Mouse (Mus musculus): ENCODE results near the gene Myh11. TPM values are rescaled to one million over a fixed set of nuclear protein-coding genes. Genes with fewer than 3 reads are reported as not detected.
A peak's percentile ranks its signal among the peaks of the same experiment; 100 is the strongest.

The Myh11 gene
- total and polyA plus RNA-seq, 2 experiments = 0.34 to 2.0 TPM

- Histone ChIP-seq H3K36me3 (ENCODE audit: control insufficient read depth, insufficient read depth, low read length) (peaks cover 6% of the 10 kb centered on the region; the same call in 1 of the 2 replicates), H3K27ac (replicated peaks; ENCODE audit: insufficient read depth, low read depth, low read length) (no peak overlapping the region), H3K79me2 (ENCODE audit: control insufficient read depth, insufficient read depth, low read length) (peaks cover 7% of the 10 kb centered on the region; the same call in 1 of the 2 replicates), H3K9ac (ENCODE audit: low read depth, low read length) (no peak overlapping the region), H3K4me1 (ENCODE audit: control insufficient read depth, insufficient read depth, low read length) (no peaks in the 10 kb centered on the region), H3K27me3 (ENCODE audit: control insufficient read depth, insufficient read depth, low read length) (no peaks in the 10 kb centered on the region), H3K4me3 (ENCODE audit: insufficient read depth, low read depth, low read length) (no peak overlapping the region)
- TF ChIP-seq CTCF (IDR thresholded peaks at IDR 0.05; ENCODE audit: low read depth, low read length) (no peak), POLR2A (IDR thresholded peaks at IDR 0.05; ENCODE audit: extremely low read depth, insufficient read depth, low read length) (no peak)
- WGBS = 95% methylated on average over 7 of the region's 7 CpGs
- DNase-seq (ENCODE audit: extremely low read depth, low read depth, low spot score) = no peak
Observed at GRCm38 (mm10) chr16:14312914-14313313, 21.7 kb upstream of the Myh11 start.

- H3K36me3 ChIP-seq (ENCODE audit: control insufficient read depth, insufficient read depth, low read length) = peaks cover 8% of the 10 kb centered on the region; the same call in 1 of the 2 replicates
- TF ChIP-seq POLR2A (IDR thresholded peaks at IDR 0.05; ENCODE audit: extremely low read depth, insufficient read depth, low read length) = no peak
- TF ChIP-seq CTCF (IDR thresholded peaks at IDR 0.05; ENCODE audit: low read depth, low read length) = peak; percentile 64
Observed at GRCm38 (mm10) chr16:14311371-14311770, 20.2 kb upstream of the Myh11 start.

DNA sequence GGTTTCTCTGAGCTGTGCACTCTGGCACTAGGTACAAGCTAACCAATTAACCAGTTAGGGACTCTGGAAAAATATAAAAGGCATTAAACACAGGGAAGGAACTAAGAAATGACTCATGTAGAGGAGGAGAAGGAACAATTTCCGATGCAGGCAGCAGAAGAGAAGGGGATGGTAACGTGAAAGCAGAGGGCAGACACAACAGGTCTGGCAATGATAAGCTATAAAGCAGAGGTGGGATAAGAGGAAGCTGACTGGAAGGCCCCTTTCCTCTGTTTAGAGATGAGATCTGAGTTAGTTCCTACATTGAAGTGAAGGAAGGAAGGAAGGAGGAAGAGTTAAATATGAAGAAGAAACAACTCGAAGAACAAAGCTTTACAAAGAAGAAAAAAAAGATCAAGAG is 18.7 kb upstream of the Myh11 start:
- Histone ChIP-seq H3K27ac (replicated peaks; ENCODE audit: insufficient read depth, low read depth, low read length) (no peak overlapping the region), H3K79me2 (ENCODE audit: control insufficient read depth, insufficient read depth, low read length) (peaks cover 3% of the 10 kb centered on the region; the same call in 1 of the 2 replicates), H3K27me3 (ENCODE audit: control insufficient read depth, insufficient read depth, low read length) (no peaks in the 10 kb centered on the region), H3K4me3 (ENCODE audit: insufficient read depth, low read depth, low read length) (no peak overlapping the region), H3K9ac (ENCODE audit: low read depth, low read length) (no peak overlapping the region), H3K4me1 (ENCODE audit: control insufficient read depth, insufficient read depth, low read length) (no peaks in the 10 kb centered on the region), H3K36me3 (ENCODE audit: control insufficient read depth, insufficient read depth, low read length) (peaks cover 8% of the 10 kb centered on the region; the same call in 1 of the 2 replicates)
- TF ChIP-seq CTCF (IDR thresholded peaks at IDR 0.05; ENCODE audit: low read depth, low read length) (no peak), POLR2A (IDR thresholded peaks at IDR 0.05; ENCODE audit: extremely low read depth, insufficient read depth, low read length) (no peak)
- DNase-seq (ENCODE audit: extremely low read depth, low read depth, low spot score) = no peak
- 86% methylated on average over 3 of the region's 3 CpGs for WGBS

More at GRCm38 (mm10) chr16:14311371-14311770, 20.2 kb upstream of the Myh11 start:
- Histone ChIP-seq H3K79me2 (ENCODE audit: control insufficient read depth, insufficient read depth, low read length) (peaks cover 3% of the 10 kb centered on the region; the same call in 1 of the 2 replicates), H3K4me1 (ENCODE audit: control insufficient read depth, insufficient read depth, low read length) (no peaks in the 10 kb centered on the region), H3K9ac (ENCODE audit: low read depth, low read length) (no peak overlapping the region), H3K27ac (replicated peaks; ENCODE audit: insufficient read depth, low read depth, low read length) (no peak overlapping the region), H3K27me3 (ENCODE audit: control insufficient read depth, insufficient read depth, low read length) (no peaks in the 10 kb centered on the region), H3K4me3 (ENCODE audit: insufficient read depth, low read depth, low read length) (no peak overlapping the region)
- 77% methylated on average over 6 of the region's 6 CpGs for WGBS
- peak; percentile 44 for DNase-seq (ENCODE audit: extremely low read depth, low read depth, low spot score)

GRCm38 (mm10) chr16:14308245-14309073 is 17.3 kb upstream of the Myh11 start:
- Histone ChIP-seq H3K36me3 (ENCODE audit: control insufficient read depth, insufficient read depth, low read length) (peaks cover 8% of the 10 kb centered on the region; the same call in 1 of the 2 replicates), H3K9ac (ENCODE audit: low read depth, low read length) (no peak overlapping the region), H3K27ac (replicated peaks; ENCODE audit: insufficient read depth, low read depth, low read length) (no peak overlapping the region), H3K4me3 (ENCODE audit: insufficient read depth, low read depth, low read length) (no peak overlapping the region), H3K79me2 (ENCODE audit: control insufficient read depth, insufficient read depth, low read length) (no peaks in the 10 kb centered on the region; the same call in 1 of the 2 replicates), H3K4me1 (ENCODE audit: control insufficient read depth, insufficient read depth, low read length) (no peaks in the 10 kb centered on the region), H3K27me3 (ENCODE audit: control insufficient read depth, insufficient read depth, low read length) (no peaks in the 10 kb centered on the region)
- TF ChIP-seq CTCF (IDR thresholded peaks at IDR 0.05; ENCODE audit: low read depth, low read length) = no peak
- TF ChIP-seq POLR2A (IDR thresholded peaks at IDR 0.05; ENCODE audit: extremely low read depth, insufficient read depth, low read length) = no peak
- peak; percentile 74 for DNase-seq (ENCODE audit: extremely low read depth, low read depth, low spot score)
- 77% methylated on average over 6 of the region's 6 CpGs for WGBS

DNA sequence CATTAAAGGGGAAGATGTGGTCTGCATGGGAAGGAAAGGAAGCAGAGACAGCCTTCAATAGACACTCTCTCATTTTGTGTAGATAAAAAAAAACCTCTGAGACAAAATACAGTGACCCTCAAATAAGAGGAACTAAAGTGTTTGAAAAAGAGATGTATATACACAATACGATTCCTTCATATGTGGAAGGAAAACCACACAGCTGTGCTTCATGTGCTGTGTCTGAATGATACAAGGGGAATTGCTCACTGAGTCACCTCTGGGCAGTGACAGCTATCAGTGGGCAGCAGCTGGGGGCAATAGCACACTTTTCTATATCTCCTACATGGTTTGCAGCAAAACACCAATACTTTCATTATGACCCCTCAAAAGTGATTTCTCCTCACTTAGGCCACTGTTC is 16.2 kb upstream of the Myh11 start:
- TF ChIP-seq CTCF (IDR thresholded peaks at IDR 0.05; ENCODE audit: low read depth, low read length) = no peak
- TF ChIP-seq POLR2A (IDR thresholded peaks at IDR 0.05; ENCODE audit: extremely low read depth, insufficient read depth, low read length) = no peak
- no peaks in the 10 kb centered on the region for H3K27me3 ChIP-seq (ENCODE audit: control insufficient read depth, insufficient read depth, low read length)
- H3K27ac ChIP-seq (replicated peaks; ENCODE audit: insufficient read depth, low read depth, low read length) = no peak overlapping the region
- peaks cover 12% of the 10 kb centered on the region; the same call in 1 of the 2 replicates for H3K36me3 ChIP-seq (ENCODE audit: control insufficient read depth, insufficient read depth, low read length)
- H3K4me1 ChIP-seq (ENCODE audit: control insufficient read depth, insufficient read depth, low read length) = no peaks in the 10 kb centered on the region
- no peak for DNase-seq (ENCODE audit: extremely low read depth, low read depth, low spot score)
- no peak overlapping the region for H3K4me3 ChIP-seq (ENCODE audit: insufficient read depth, low read depth, low read length)
- H3K9ac ChIP-seq (ENCODE audit: low read depth, low read length) = no peak overlapping the region
- 95% methylated on average over 1 of the region's 1 CpGs for WGBS
- no peaks in the 10 kb centered on the region; the same call in 1 of the 2 replicates for H3K79me2 ChIP-seq (ENCODE audit: control insufficient read depth, insufficient read depth, low read length)
